Mouse (Mus musculus): ENCODE measurements around the gene Srcin1.

DNA sequence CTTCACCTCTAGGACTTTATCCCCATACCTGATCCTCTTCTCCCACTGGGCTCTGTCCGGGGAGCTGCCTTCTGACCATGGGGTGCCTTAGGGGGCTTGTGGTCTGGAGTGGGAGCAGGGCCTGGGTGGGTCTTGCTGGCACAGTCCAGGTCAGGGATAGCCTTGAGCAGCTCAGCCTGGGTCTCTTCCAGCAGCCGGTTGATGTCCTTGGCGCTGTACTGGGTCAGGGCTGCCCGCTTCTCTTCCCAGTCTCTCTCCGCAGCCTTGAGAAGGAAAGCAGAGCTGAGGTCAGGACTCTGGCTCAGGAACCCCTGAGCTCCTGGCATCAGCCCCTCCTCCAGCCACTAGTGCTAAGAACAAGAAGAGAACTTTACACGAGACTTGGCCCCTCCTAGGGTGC is 50.7 kb downstream of the Srcin1 start:
- TF ChIP-seq CTCF (IDR thresholded peaks at IDR 0.05; ENCODE audit: low read depth) (no peak), EP300 (IDR thresholded peaks at IDR 0.05; ENCODE audit: low read depth) (no peak)

All from heart, postnatal 0 days (tissue).